Mouse (Mus musculus) cerebellum, adult (tissue): ENCODE data around the gene Ovol3.
"Not testable (repeated sequence)": the region's sequence is repeated elsewhere in the genome, so short reads cannot be mapped to it uniquely, and the experiment has no call there.

Experiments
- ATAC-seq: cut with Nextera tagmentation; 2 replicates; pipeline ENCODE4 v1.9.2; 2017; ENCODE audit warnings: mild to moderate bottlenecking, moderate library complexity, mixed read lengths; ENCODE audit not compliant: insufficient number of reproducible peaks, low FRiP score, low TSS enrichment

Gene Ovol3

DNA sequence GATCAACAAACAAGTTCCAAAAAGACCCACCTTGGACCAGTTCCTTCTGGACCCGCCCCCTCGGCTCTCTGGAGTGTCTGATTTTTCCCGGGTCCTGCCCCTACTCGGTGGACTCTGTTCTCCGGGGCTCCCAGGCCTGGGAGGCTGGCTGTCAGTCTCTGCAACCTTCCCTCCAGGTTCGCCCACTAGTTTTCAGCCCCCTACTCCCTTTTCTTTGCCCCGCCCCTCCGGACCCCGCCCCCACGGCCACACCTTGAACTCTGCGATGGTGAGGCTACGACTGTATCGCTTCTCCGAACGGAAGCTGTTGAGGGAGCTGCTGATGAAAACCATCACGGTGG, 4.2 kb downstream of the Ovol3 start:
- no peak for ATAC-seq

DNA sequence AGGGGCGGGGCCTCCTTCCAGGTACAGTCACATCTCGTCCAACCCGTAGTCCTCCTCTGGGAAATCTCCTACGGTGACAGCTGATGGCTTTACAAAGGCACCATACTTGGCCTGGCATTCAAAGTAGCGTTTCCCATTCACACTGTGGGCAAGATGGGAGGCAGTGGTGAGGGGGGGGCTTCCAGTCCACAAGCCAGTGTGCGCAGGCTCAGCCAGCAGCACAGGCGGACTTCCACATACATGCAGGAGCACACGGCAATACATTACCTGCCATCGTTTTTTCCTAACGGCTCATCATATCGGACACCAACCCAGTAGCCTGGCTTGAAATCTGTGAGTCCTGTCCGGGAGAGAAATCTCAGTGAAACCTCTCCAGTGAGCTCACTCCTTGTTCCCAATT, 11.3 kb downstream of the Ovol3 start:
- no peak for ATAC-seq

DNA sequence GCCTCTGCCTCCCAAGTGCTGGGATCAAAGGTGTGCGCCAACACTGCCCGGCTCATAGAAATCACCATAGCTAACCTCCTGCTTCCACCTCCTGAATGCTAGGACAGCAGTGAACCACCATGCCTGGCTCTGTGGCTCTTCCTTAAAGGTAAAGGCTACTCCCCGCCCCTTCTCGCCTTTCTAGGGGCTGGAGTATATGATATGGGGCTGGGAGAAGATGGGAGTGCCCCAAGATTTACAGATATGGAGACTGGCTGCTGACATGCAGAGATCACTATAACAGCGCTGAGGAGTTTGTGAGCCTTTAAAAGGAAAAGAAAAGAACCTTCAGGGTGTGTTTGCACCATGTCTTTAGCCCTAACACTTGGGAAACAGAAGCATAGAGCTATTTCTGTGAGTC, 13.3 kb downstream of the Ovol3 start:
- ATAC-seq: no peak

DNA sequence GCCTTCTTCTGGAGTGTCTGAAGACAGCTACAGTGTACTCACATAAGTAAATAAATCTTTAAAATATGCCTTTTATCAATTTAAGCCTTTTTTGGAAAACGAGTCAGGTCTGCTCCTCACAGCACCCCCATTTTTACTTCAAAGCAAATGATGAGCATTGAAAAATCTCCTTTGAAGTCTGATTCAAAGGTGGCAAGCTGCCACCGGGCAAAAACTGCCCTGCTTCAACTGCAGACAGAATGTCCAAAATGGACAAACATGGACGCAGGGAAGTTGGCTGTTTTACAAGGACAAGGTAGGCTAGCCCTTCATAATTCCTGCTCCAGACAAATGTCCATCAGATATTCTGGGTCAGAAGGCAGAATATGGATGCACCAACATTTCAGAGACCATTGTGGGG, 14.1 kb downstream of the Ovol3 start:
- ATAC-seq: no peak

DNA sequence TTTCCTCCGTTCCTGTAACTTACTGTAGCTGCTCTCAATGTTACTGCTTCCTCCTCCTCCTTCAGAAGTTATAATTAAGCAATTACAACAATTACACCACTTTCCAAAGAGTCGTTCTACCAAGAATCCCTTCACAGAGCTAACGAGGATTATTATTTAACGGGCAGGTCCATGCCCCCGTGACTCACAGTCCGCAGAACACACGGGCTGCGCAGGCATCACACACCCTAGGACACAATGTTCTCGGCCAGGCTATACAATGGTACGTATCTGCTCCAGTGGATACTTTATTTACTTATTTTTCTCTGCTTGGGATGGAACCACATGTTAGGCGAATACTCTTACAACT, 15.5 kb downstream of the Ovol3 start:
- no peak for ATAC-seq

DNA sequence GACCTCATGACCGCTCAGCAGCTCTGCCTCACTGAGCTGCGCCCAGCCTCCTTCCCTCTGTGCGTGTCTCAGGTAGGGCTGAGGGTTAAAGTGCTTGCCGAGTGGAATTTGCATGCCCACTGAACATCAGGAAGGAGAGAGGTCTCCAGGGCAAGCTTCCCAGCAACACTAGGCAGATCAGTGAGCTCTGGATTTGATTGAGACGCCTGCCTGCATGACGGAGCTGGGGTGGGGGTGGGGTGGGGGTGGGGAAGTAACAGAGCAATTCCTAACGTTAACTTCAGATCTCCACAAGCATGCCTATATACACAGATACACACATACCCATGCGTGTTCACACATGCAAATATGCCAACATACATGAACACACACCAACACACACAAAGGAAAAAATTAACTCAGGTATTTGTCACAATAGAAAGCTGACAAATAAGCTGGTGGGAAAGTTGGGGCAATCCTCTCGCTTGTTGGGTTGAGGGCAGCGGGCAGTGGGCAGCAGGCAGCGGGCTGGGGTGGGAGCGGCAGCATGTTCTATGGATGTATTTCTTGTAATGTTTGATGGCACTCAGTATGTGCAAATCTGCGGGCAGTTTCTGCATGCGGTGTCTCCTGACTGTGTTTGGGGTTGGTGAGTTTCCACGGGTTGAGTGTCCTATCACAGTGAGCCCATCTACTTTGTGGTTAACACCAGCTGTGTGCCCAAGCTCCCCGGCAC, 16.1 kb downstream of the Ovol3 start:
- 0 out of 2 replicates have a peak, but pooled peaks have one; percentile 32 for ATAC-seq

DNA sequence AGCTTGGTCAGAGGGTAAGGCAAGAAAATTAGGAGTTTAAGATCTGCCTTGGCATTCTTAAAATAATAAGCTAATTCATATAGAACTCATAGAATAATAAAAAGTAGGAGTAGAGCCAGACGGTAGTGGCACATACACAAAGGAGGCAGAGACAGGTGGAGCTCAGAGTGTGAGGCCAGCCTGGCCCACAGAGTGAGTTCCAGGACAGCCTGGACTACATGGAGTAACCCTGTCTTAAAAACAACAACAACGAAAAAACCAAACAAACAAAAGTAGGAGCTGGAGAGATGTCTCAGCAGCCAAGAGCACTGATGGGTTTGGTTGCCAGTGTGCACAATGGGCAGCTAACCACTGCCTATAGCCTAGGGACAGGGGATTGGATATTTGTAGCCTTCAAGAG, 18.2 kb downstream of the Ovol3 start:
- no peak for ATAC-seq

DNA sequence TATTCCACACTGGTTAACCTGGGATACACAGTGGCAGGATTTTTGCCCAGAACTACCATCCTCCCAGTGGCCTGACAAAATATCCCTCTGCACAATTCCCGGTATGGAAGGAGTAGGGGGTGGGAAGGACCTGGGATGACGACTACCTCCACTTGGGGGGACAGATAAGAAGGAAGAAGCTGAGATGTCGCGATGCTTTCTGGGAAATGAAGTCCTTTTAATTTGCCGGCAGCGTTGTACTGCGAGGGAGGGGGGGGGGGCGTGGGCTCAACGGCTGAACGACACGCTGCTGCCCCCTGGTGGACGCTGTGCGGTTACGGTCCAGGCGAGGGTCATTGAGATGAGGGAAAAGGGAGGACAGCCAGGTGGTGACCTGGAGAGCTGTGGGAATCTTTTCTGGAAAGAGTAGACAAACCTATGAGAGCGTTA, 18.8 kb downstream of the Ovol3 start:
- peak; percentile 69 for ATAC-seq

DNA sequence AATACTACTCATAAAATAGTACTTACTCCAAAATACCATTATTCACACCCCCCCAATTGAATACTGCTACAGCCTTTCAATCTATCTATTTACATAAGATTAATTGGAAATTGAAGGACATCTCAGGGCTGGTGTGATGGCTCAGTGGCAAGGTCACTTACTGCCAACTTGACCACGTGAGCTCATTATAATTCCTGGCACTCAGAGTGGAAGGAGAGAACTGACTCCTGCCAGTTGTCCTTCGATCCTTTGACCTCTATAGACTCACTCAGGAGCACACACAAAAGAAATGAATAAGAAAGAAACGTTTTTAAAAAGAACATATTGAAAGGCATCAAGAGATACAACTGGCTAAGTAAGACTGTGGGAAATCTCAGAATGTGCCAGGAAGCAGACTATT, 19.6 kb downstream of the Ovol3 start:
- no peak for ATAC-seq

DNA sequence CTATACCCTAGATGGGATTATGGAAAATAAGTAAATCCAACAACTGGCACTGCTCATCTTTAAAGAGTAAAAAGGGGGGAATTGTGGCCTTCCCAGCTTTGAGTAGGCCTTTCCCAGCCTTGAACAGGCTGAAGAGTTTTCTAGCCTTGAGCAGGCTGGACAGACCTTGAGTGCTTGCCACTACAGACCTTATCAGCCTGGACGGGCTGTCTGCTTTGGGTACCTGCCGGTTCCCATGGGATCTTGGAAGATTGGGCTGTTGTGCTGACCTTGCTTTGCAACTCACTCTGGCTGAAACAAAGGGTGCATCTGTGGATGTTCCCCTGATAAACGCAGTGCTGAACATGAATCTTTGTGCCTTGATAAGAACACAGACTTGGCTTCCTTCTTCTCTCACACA, 21.6 kb downstream of the Ovol3 start:
- no peak for ATAC-seq

DNA sequence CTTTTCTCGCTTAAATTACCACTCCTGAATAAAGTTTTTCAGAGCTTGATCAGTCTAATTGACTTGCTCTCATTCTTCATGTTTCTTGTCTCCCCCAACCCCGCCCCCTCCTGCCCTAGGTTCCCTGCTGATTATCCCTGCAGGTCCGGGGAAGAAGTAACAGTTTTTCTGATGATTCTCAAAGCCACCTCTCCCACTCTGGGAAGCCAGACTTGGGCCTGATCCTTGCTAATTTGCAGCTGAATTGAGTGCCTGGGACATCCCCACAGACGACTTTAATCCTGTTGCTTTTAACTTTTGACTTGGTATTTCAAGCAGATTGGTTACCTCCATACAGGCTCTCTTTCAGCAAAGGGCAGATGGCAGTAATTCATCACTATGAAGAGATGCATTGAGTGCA, 24.5 kb downstream of the Ovol3 start:
- ATAC-seq: no peak

DNA sequence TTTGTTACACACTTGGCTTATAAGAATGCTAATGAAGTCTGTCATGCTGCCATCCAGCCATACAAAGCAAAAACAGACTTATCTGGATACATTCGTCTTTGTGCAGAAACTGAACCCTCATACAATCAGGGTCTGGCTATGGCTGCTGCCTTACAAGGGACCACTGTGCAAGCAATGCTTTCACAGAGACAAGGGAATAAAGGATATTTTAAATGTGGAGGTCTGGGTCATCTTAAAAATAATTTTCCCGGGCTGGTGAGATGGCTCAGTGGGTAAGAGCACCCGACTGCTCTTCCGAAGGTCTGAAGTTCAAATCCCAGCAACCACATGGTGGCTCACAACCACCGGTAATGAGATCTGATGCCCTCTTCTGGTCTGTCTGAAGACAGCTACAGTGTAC, 29.2 kb downstream of the Ovol3 start:
- ATAC-seq: not testable (repeated sequence)

DNA sequence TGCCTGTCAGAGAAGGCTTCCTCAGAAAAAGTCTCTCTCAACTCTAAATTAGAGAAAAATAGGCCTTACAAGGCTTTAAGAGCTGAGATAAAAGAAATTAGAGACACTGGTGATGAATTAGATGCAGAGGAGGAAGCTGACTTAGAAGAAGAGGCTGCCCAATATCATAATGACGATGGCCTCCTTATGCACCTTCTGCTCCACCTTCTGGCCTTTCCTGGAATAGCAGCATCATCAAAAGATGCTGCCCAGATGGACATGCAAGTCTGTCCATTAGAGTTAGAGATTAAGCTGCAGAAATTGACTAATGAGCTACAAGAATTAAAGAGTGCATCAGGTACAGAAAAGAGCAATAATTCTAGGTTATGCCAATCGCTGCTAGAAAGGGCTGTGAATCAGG, 30.1 kb downstream of the Ovol3 start:
- ATAC-seq: peak; percentile 70; the same call in 1 of the 2 replicates

DNA sequence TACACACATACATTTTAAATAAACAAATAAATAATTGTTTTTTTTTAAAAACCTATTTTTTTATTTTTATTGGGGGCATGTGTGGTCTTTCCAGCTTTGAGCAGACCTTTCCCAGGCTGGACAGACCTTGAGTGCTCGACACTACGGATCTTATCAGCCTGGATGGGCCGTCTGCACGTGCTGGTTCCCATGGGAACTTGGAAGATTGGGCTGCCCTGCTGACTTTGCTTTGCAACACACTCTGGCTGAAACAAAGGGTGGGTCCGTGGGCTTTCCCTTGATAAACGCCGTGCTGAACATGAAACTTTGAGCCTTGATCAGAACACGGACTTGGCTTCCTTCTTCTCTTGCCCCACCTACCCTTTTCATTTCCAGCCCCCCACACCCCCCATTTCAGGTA, 31.1 kb downstream of the Ovol3 start:
- ATAC-seq: no peak

DNA sequence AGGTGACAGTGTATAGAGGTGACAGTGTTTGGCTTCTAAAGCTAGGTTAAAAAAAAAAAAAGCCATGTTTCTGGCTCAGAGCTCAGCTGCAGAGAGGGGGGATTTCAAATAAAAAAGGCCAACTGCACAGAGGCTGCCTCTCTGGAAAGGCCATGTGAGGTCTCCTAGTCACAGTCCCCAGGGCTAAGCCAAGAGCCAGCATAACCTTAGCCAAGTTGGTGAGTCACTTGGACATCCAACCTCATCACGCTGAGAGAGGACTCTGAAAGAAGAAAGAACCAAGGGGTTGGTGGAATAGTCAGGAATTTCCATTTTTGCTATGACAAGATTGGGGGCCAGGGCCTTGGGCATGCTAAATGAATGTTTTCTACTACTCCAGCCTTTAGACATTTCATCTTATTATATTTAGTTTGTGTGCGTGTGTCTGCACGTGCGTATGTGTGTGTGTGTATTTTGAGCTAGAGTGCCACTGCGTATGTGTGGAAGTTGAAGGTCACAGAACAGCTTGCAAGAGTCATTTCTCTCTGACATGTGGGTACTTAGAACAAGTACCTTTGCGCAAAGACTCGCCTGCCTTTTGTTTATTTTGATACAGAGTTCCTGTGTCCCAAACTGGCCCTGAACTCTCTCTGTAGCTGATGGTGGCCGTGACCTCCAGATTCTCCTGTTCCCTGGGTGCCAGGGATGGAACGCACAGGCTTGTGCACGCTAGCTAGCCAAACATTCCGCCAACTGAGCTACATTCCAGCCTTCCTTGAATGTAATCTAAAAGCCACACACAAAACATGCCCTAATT, 32.4 kb downstream of the Ovol3 start:
- peak; percentile 85; the same call in 1 of the 2 replicates for ATAC-seq

DNA sequence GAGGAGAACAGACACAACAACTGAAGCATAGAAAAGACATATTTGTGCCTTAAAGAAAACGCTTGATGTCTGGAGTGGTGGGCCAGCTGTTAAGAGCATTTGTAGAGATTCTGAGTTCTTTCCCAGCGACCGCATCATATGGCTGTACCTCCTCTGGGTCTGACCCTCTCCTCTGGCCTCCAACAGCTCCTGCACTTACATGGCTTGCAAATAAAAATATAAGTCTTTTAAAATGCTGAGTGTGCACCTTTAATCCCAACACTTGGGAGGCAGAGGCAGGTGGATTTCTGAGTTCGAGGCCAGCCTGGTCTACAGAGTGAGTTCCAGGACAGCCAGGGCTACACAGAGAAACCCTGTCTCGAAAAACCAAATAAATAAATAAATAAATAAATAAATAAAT, 34.9 kb downstream of the Ovol3 start:
- ATAC-seq: not testable (repeated sequence)

DNA sequence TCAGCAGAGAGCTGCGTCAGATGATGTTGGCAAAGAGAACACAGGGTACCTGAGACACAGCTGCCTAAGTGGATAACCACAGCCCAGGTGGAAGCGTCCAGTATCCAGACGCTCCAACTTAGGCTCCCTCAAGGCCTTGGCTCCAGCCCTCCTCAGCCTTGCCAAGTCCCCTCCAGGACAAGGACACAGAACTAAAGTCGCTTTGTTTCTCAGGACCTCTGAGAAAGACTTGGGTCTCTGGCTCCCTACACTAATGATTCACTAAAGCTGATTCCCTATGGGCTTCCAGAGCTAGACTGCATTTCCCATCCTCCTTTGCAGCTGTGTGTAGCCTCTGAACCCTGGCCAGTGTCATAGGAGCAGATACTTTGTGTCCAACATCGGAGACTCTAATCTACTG, 35.3 kb downstream of the Ovol3 start:
- ATAC-seq: no peak

DNA sequence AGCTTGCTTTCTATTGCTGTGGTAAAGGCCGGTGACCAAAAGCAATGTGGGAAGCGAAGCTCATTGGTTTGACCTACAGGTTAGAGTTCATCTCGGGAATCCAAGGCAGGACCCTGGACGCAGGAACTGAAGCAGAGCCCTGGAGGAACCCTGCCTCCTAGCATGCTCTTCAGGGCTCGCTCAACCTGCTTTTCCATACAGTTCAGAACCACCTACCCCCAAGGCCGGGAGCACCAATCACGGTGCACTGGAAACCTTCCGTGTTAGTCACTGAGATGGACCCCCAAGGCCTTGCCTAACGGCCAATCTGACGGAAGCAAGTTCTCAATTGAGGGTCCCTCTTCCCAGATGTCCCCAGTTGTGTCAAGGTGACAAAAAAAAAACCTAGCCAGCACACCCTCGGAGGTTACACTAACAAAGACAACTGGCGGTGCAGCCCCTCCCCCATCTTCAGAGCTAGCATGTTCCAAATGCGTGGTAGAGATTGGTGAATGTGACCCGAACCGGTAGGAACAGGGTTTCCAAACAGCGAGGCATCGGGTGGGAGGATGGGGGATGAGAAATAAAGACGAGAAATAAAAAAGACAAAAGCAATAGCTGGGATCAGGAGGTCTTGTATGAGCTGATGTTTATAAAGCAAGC, 35.9 kb downstream of the Ovol3 start:
- ATAC-seq: no peak

DNA sequence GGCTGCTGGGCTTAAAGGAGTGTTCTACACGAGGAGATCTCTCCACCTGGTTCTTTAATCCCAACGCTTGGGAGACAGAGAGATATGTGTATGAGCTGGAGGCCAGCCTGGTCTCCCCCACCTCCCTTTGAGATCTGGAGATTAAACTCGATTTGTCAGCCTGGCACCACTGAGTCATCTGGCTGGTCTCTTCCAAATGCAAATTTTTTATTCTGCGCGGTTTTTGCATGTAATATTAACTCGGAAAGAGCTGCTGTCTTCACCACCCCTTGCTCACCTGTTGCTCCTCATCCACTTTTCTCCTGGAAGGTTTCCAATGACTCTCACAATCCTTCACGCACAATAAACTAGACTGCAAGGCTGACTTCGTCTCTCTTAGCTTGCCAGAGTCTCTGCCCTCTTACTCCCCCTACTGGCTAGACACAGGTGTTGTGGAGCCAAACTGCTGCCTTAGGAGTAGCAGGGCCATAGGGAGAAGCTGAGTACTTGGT, 37.0 kb downstream of the Ovol3 start, which contains the start of gene Capns1:
Gene Capns1, minus strand, starts transcription at position 331 of the 491 bp plus-strand sequence.
- no peak for ATAC-seq

DNA sequence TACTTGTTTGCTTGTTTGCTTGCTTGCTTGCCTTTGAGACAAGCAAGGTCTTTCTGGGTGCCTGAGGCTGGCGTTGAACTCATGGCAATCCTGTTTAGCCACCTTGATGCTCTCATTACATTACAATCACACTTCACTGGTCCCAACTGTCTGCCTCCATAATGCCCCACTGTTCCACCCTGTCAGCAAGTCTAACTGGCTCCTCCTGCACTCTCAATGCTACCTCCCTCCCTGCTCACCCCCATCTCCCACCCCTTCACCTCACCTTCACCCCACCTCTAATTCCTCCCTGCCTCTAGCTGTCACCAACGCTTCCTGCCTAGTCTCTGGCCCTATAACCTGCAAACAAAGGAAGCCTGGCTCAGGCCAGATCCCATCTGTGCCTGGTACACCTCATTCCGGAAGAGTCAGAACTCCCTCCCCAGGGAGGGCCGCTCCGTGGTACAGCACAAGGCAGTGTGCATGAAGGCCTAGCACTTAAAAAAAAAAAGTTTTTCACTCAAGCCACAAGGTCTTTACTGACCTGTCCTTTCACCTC, 37.9 kb downstream of the Ovol3 start:
- ATAC-seq: no peak

DNA sequence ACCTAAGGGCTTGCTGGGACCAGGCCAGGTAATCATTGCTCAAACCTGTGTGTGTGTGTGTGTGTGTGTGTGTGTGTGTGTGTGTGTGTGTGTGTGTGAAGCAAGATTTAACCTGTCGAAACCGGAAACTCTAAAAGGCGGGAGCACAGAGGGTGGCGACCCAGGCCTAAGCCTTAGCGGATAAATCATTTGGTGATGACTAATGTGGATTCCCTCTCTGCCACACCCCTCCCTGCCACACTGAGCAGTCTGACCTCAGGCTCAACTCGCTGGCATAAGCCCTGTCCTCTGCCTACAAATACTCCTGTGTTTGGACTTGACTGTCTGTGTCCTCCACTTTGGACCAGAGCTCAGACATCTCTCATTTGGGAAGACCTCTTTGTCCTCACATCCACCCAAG, 39.4 kb downstream of the Ovol3 start:
- no peak for ATAC-seq
